Mouse (Mus musculus) midbrain, embryonic 14.5 days (tissue): ENCODE measurements around the gene Sco1. TPM values are rescaled to one million over a fixed set of nuclear protein-coding genes. Genes with fewer than 3 reads are reported as not detected.
"Not testable (repeated sequence)": the region's sequence is repeated elsewhere in the genome, so short reads cannot be mapped to it uniquely, and the experiment has no call there.

ENCODE experiments used
- ATAC-seq: fragments of 200-750 bp; cut with Nextera tagmentation; 2 replicates; pipeline ENCODE4 v1.8.0; 2017; ENCODE audit warnings: moderate number of reproducible peaks, moderate library complexity; ENCODE audit not compliant: low FRiP score, low TSS enrichment
- DNase-seq: peaks from one replicate; pipeline ENCODE4 v3.0.0-alpha.2; 2015
- H3K27ac ChIP-seq: fragments of 300-500 bp; sonication (generic); replicated peaks from 2 replicates; pipeline ENCODE4 v1.5.1; 2014; ENCODE audit warnings: mild to moderate bottlenecking, low read depth, low read length, moderate library complexity
- H3K27me3 ChIP-seq: fragments of 300-500 bp; sonication (generic); 2 replicates; pipeline ENCODE4 v1.6.1; 2014; ENCODE audit warnings: low read length, control low read depth, mixed read lengths; ENCODE audit not compliant: control insufficient read depth, insufficient read depth
- H3K36me3 ChIP-seq: fragments of 300-500 bp; sonication (generic); 2 replicates; pipeline ENCODE4 v1.6.1; 2014; ENCODE audit warnings: low read length, control low read depth; ENCODE audit not compliant: control insufficient read depth, insufficient read depth
- H3K4me1 ChIP-seq: fragments of 300-500 bp; sonication (generic); 2 replicates; pipeline ENCODE4 v1.6.1; 2014; ENCODE audit warnings: mild to moderate bottlenecking, antibody characterized with exemption, low read length, control low read depth; ENCODE audit not compliant: control insufficient read depth, insufficient read depth
- H3K4me2 ChIP-seq: fragments of 300-500 bp; sonication (generic); 2 replicates; pipeline ENCODE4 v1.6.1; 2014; ENCODE audit warnings: mild to moderate bottlenecking, low read length, moderate library complexity
- H3K4me3 ChIP-seq: fragments of 300-500 bp; sonication (generic); replicated peaks from 2 replicates; pipeline ENCODE4 v1.5.1; 2014; ENCODE audit warnings: low read depth, low read length
- H3K9ac ChIP-seq: fragments of 300-500 bp; sonication (generic); replicated peaks from 2 replicates; pipeline ENCODE4 v1.6.1; 2014; ENCODE audit warnings: mild to moderate bottlenecking, low read length, moderate library complexity
- H3K9me3 ChIP-seq: fragments of 300-500 bp; sonication (generic); 2 replicates; pipeline ENCODE4 v1.6.1; 2016; ENCODE audit warnings: low read length, control low read depth, mixed read lengths; ENCODE audit not compliant: control insufficient read depth
- WGBS: fragments of 180-500 bp; shearing (Covaris S2); extraction: QIAGEN DNeasy Blood & Tissue Kit; methylation state at CpG from one replicate; pipeline ENCODE4 v1.1.7; 2014; 5-methylcytosine and 5-hydroxymethylcytosine counted together
- polyA plus RNA-seq: library from polyadenylated mRNA; unstranded; fragments of >200 nt; fragmentation: Nextera tagmentation; extraction: Ambion mirVana; gene quantifications from 2 replicates; pipeline ENCODE4 v1.2.1, GENCODE M21; 2014

The Sco1 gene
- polyA plus RNA-seq, 1 experiment from 2014 or later, result 13.1 TPM

GRCm38 (mm10) chr11:67083712-67084340, 31.4 kb downstream of the Sco1 start:
- no peaks in the 10 kb centered on the region for H3K36me3 ChIP-seq
- H3K9me3 ChIP-seq, result no peaks in the 10 kb centered on the region
- H3K4me2 ChIP-seq, result no peak overlapping the region
- ATAC-seq, result no peak
- 42% methylated on average over 32 of the region's 32 CpGs for WGBS
- DNase-seq, result no peak
- H3K9ac ChIP-seq, result no peak overlapping the region
- H3K4me3 ChIP-seq, result no peak overlapping the region
- peaks cover 10% of the 10 kb centered on the region; the same call in 1 of the 2 replicates for H3K27me3 ChIP-seq
- H3K27ac ChIP-seq, result no peak overlapping the region
- H3K4me1 ChIP-seq, result 0 out of 2 replicates have a peak, but pooled peaks cover 3% of the 10 kb centered on the region

- H3K27ac ChIP-seq, result no peak overlapping the region
- peak; percentile 90 for DNase-seq
- H3K9me3 ChIP-seq, result no peaks in the 10 kb centered on the region
- H3K4me3 ChIP-seq, result no peak overlapping the region
- H3K36me3 ChIP-seq, result no peaks in the 10 kb centered on the region
- peaks cover 10% of the 10 kb centered on the region; the same call in 1 of the 2 replicates for H3K27me3 ChIP-seq
- H3K9ac ChIP-seq, result no peak overlapping the region
- no peak for ATAC-seq
- WGBS, result 3% methylated on average over 6 of the region's 6 CpGs
- H3K4me2 ChIP-seq, result no peak overlapping the region
- no peaks in the 10 kb centered on the region for H3K4me1 ChIP-seq
Measured at GRCm38 (mm10) chr11:67085489-67085888, 33.0 kb downstream of the Sco1 start.

- Histone ChIP-seq H3K9me3 (no peaks in the 10 kb centered on the region), H3K27ac (no peak overlapping the region), H3K4me3 (no peak overlapping the region), H3K4me2 (no peak overlapping the region), H3K36me3 (no peaks in the 10 kb centered on the region), H3K9ac (no peak overlapping the region), H3K4me1 (no peaks in the 10 kb centered on the region), H3K27me3 (peaks cover 10% of the 10 kb centered on the region; the same call in 1 of the 2 replicates)
- 65% methylated on average over 9 of the region's 9 CpGs for WGBS
- ATAC-seq (no peak), DNase-seq (no peak)
Measured at GRCm38 (mm10) chr11:67086467-67087164, 34.1 kb downstream of the Sco1 start.

GRCm38 (mm10) chr11:67087225-67087624, 34.8 kb downstream of the Sco1 start:
- no peak overlapping the region for H3K4me3 ChIP-seq

GRCm38 (mm10) chr11:67092354-67092753, 39.9 kb downstream of the Sco1 start:
- not testable (repeated sequence) for H3K9ac ChIP-seq, H3K36me3 ChIP-seq, H3K27me3 ChIP-seq, H3K9me3 ChIP-seq, ATAC-seq, H3K27ac ChIP-seq, H3K4me2 ChIP-seq, H3K4me3 ChIP-seq, H3K4me1 ChIP-seq, DNase-seq
- 94% methylated on average over 12 of the region's 12 CpGs for WGBS

More at GRCm38 (mm10) chr11:67087225-67087624, 34.8 kb downstream of the Sco1 start:
- H3K27ac ChIP-seq, result no peak overlapping the region
- no peak overlapping the region for H3K4me2 ChIP-seq
- DNase-seq (no peak), ATAC-seq (no peak)
- H3K9me3 ChIP-seq, result no peaks in the 10 kb centered on the region
- WGBS, result 91% methylated on average over 12 of the region's 12 CpGs
- no peaks in the 10 kb centered on the region for H3K36me3 ChIP-seq
- H3K9ac ChIP-seq, result no peak overlapping the region
- H3K27me3 ChIP-seq, result peaks cover 10% of the 10 kb centered on the region; the same call in 1 of the 2 replicates
- H3K4me1 ChIP-seq, result no peaks in the 10 kb centered on the region

- no peaks in the 10 kb centered on the region for H3K4me1 ChIP-seq
- H3K27ac ChIP-seq, result no peak overlapping the region
- H3K9me3 ChIP-seq, result no peaks in the 10 kb centered on the region
- no peak overlapping the region for H3K4me3 ChIP-seq
- H3K36me3 ChIP-seq, result no peaks in the 10 kb centered on the region
- ATAC-seq (no peak), DNase-seq (no peak)
- no peaks in the 10 kb centered on the region for H3K27me3 ChIP-seq
- no peak overlapping the region for H3K9ac ChIP-seq
- H3K4me2 ChIP-seq, result no peak overlapping the region
- WGBS, result 84% methylated on average over 9 of the region's 9 CpGs
Measured at GRCm38 (mm10) chr11:67093201-67093600, 40.7 kb downstream of the Sco1 start.

GRCm38 (mm10) chr11:67093652-67094051, 41.2 kb downstream of the Sco1 start:
- 98% methylated on average over 5 of the region's 5 CpGs for WGBS
- Histone ChIP-seq H3K36me3 (no peaks in the 10 kb centered on the region), H3K27me3 (no peaks in the 10 kb centered on the region), H3K27ac (no peak overlapping the region), H3K9ac (no peak overlapping the region), H3K9me3 (no peaks in the 10 kb centered on the region), H3K4me1 (no peaks in the 10 kb centered on the region), H3K4me2 (no peak overlapping the region), H3K4me3 (no peak overlapping the region)
- ATAC-seq (no peak), DNase-seq (no peak)

GRCm38 (mm10) chr11:67094470-67094869, 42.0 kb downstream of the Sco1 start:
- Histone ChIP-seq H3K27me3 (no peaks in the 10 kb centered on the region), H3K9me3 (no peaks in the 10 kb centered on the region), H3K9ac (no peak overlapping the region), H3K4me3 (no peak overlapping the region), H3K27ac (no peak overlapping the region), H3K36me3 (no peaks in the 10 kb centered on the region), H3K4me2 (no peak overlapping the region), H3K4me1 (no peaks in the 10 kb centered on the region)
- ATAC-seq, result no peak
- WGBS, result 80% methylated on average over 29 of the region's 29 CpGs
- no peak for DNase-seq

- Histone ChIP-seq H3K36me3 (no peaks in the 10 kb centered on the region), H3K9ac (no peak overlapping the region), H3K27me3 (no peaks in the 10 kb centered on the region), H3K27ac (no peak overlapping the region), H3K9me3 (no peaks in the 10 kb centered on the region), H3K4me1 (no peaks in the 10 kb centered on the region), H3K4me3 (no peak overlapping the region), H3K4me2 (no peak overlapping the region)
- ATAC-seq (no peak), DNase-seq (no peak)
- WGBS, result 92% methylated on average over 10 of the region's 10 CpGs
Measured at GRCm38 (mm10) chr11:67097709-67098108, 45.2 kb downstream of the Sco1 start.
